Mouse (Mus musculus): ENCODE measurements around the gene Cacna1d.

GRCm38 (mm10) chr14:30352951-30353270, 138.3 kb downstream of the Cacna1d start:
- TF ChIP-seq CTCF (IDR thresholded peaks at IDR 0.05; ENCODE audit: insufficient read depth, low read length) = no peak
- TF ChIP-seq POLR2A (IDR thresholded peaks at IDR 0.05; ENCODE audit: borderline replicate concordance, extremely low read depth, low read depth, low read length) = no peak
